Mouse (Mus musculus): ENCODE measurements around the gene Tmem11.

DNA sequence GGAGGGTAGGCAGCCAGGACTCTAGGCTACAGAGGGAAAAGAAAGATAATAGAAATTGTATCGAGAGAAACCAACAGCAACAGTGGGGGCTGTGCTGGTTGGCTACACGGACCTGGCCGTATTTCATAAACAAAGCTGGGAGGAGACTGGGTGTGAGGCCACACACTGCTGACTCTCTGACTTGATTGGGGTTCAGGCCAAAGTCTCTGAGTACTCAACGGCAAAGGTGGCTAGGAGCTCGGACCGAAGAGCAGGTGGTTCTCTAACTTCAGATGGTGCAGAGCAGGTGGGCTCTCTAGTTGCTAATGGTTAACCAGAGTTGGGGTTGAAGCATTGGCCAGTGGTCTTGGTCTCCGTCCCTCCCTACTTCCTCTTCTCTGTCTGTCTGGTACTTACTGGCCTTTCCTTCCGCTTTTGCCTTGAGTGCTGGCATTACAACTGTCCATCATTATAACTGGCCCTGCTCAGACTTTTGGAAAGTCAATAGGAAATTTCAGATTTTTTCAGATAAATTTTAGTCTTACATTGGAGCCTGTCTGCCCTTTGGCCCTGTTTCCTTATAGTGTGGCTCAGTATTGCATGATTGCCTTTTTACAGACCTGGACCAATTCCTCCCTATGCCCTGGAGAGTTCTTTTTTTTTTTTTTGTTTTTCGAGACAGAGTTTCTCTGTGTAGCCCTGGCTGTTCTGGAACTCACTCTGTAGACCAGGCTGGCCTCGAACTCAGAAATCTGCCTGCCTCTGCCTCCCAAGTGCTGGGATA, 41.2 kb downstream of the Tmem11 start:
- TF ChIP-seq CTCF (IDR thresholded peaks at IDR 0.05; ENCODE audit: low read depth, low read length), result no peak
- TF ChIP-seq POLR2A (IDR thresholded peaks at IDR 0.05; ENCODE audit: extremely low read depth, insufficient read depth, low read length), result no peak

Measured in liver, adult 2 months (tissue).